Mouse (Mus musculus) liver, embryonic 14.5 days (tissue): Measurements from ENCODE around the gene Trio. TPM values are rescaled to one million over a fixed set of nuclear protein-coding genes. Genes with fewer than 3 reads are reported as not detected.
A peak's percentile ranks its signal among the peaks of the same experiment; 100 is the strongest.

Experiments
- ATAC-seq: fragments of 200-750 bp; cut with Nextera tagmentation; 2 replicates; pipeline ENCODE4 v1.8.0; 2017; ENCODE audit warnings: moderate number of reproducible peaks, mild to moderate bottlenecking, moderate library complexity; ENCODE audit not compliant: insufficient read depth
- DNase-seq, 3 experiments: peaks; one replicate each; pipeline ENCODE4 v3.0.0-alpha.2; 2012 to 2013; ENCODE audit warnings: low read depth in 3 of 3, low spot score in 3 of 3
- H3K27ac ChIP-seq: fragments of 300-500 bp; sonication (generic); 2 replicates; pipeline ENCODE4 v1.5.1; 2014; ENCODE audit warnings: moderate library complexity, mild to moderate bottlenecking, control low read depth, inconsistent platforms
- H3K27me3 ChIP-seq: fragments of 300-500 bp; sonication (generic); 2 replicates; pipeline ENCODE4 v1.6.1; 2014; ENCODE audit warnings: mild to moderate bottlenecking, low read length, moderate library complexity; ENCODE audit not compliant: control insufficient read depth, insufficient read depth
- H3K36me3 ChIP-seq: fragments of 300-500 bp; sonication (generic); replicated peaks from 2 replicates; pipeline ENCODE4 v1.6.1; 2014; ENCODE audit warnings: low read depth; ENCODE audit not compliant: control insufficient read depth, insufficient read depth
- H3K4me1 ChIP-seq, 2 experiments: fragments of 200-500 bp in 1 of 2; fragments of 300-500 bp in 1 of 2; sonication (generic) in 1 of 2; replicated peaks; 2 replicates each; pipeline ENCODE4 v1.6.1; 2012 to 2014; ENCODE audit warnings: antibody characterized with exemption in 1 of 2, inconsistent platforms in 1 of 2, low read length in 1 of 2; ENCODE audit not compliant: control insufficient read depth in 2 of 2, insufficient read depth in 2 of 2
- H3K4me2 ChIP-seq: fragments of 300-500 bp; sonication (generic); 2 replicates; pipeline ENCODE4 v1.6.1; 2014; ENCODE audit warnings: low read depth, mild to moderate bottlenecking, control low read depth, moderate library complexity
- H3K4me3 ChIP-seq, 2 experiments: fragments of 200-500 bp in 1 of 2; fragments of 300-500 bp in 1 of 2; sonication (generic) in 1 of 2; 2 replicates each; pipeline ENCODE4 v1.5.1; 2012 to 2014; ENCODE audit warnings: low read depth in 2 of 2, low read length in 2 of 2, mild to moderate bottlenecking in 2 of 2, control low read depth in 1 of 2, inconsistent platforms in 1 of 2, moderate library complexity in 1 of 2; ENCODE audit not compliant: insufficient read depth in 1 of 2
- H3K9ac ChIP-seq: fragments of 300-500 bp; sonication (generic); replicated peaks from 2 replicates; pipeline ENCODE4 v1.6.1; 2014; ENCODE audit warnings: mild to moderate bottlenecking, control low read depth, moderate library complexity
- H3K9me3 ChIP-seq: fragments of 300-500 bp; sonication (generic); 2 replicates; pipeline ENCODE4 v1.6.1; 2016; ENCODE audit warnings: low read length, mixed read lengths; ENCODE audit not compliant: control insufficient read depth
- CTCF ChIP-seq: IDR thresholded peaks from 2 replicates; pipeline ENCODE4 v1.5.1; 2016; ENCODE audit warnings: antibody characterized with exemption, low read depth, control low read depth
- EP300 ChIP-seq: IDR thresholded peaks from 2 replicates; pipeline ENCODE4 v1.6.1; 2016; ENCODE audit warnings: antibody characterized with exemption, low read depth
- WGBS: fragments of 180-500 bp; shearing (Covaris S2); extraction: QIAGEN DNeasy Blood & Tissue Kit; methylation state at CpG from one replicate; pipeline ENCODE4 v1.1.7; 2014; ENCODE audit not compliant: insufficient replicate concordance; 5-methylcytosine and 5-hydroxymethylcytosine counted together
- polyA plus RNA-seq, 2 experiments: library from polyadenylated mRNA; depleted of rRNA in 1 of 2; stranded (reverse) in 1 of 2; unstranded in 1 of 2; fragments of >200 nt; fragmentation: Nextera tagmentation in 1 of 2; extraction: Ambion mirVana in 1 of 2; gene quantifications; 2 replicates each; pipeline versions ENCODE4 v1.2.1 to v1.2.3; 2012 to 2014

The Trio gene
- polyA plus RNA-seq, 2 experiments, result 2.6 to 6.0 TPM

GRCm38 (mm10) chr15:27715331-27715730 is 310.3 kb downstream of the Trio start:
- no peak for ATAC-seq
- Histone ChIP-seq H3K4me3 (no peak overlapping the region), H3K27me3 (no peaks in the 10 kb centered on the region), H3K4me2 (no peak overlapping the region), H3K36me3 (no peaks in the 10 kb centered on the region), H3K9ac (no peak overlapping the region), H3K4me1 (no peaks in the 10 kb centered on the region; a peak in 1 of 4 replicates), H3K27ac (no peak overlapping the region), H3K9me3 (no peaks in the 10 kb centered on the region)
- 13% methylated on average over 3 of the region's 3 CpGs for WGBS
- no peak for DNase-seq
- TF ChIP-seq EP300 (no peak), CTCF (peak; percentile 50)

DNA sequence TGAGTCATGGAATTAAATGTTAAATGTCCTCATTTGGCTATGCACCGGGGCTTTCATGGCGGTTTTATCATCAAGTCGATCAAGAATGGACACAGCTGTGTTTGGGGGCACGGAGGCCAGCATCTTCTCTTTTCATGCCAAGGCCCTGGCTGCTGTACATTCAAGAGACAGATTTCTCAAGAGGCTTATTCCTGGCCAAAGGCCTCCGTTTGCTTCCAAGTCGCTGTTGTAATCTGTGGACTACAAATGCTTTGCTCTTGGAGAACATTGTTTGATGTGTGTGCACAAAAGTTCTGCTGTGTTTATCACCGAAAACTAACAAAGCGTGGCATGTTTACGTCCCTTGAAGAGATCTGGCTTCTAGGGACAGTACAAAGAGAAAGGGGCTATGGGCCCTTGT is 314.9 kb downstream of the Trio start:
- Histone ChIP-seq H3K4me3 (no peak overlapping the region), H3K27me3 (no peaks in the 10 kb centered on the region), H3K36me3 (no peaks in the 10 kb centered on the region), H3K4me2 (no peak overlapping the region), H3K9ac (no peak overlapping the region), H3K9me3 (no peaks in the 10 kb centered on the region), H3K4me1 (no peaks in the 10 kb centered on the region; a peak in 1 of 4 replicates), H3K27ac (no peak overlapping the region)
- ATAC-seq (no peak), DNase-seq (no peak)
- whole genome bisulfite sequencing, result 62% methylated on average over 9 of the region's 9 CpGs
- TF ChIP-seq EP300, result no peak
- no peak for TF ChIP-seq CTCF

DNA sequence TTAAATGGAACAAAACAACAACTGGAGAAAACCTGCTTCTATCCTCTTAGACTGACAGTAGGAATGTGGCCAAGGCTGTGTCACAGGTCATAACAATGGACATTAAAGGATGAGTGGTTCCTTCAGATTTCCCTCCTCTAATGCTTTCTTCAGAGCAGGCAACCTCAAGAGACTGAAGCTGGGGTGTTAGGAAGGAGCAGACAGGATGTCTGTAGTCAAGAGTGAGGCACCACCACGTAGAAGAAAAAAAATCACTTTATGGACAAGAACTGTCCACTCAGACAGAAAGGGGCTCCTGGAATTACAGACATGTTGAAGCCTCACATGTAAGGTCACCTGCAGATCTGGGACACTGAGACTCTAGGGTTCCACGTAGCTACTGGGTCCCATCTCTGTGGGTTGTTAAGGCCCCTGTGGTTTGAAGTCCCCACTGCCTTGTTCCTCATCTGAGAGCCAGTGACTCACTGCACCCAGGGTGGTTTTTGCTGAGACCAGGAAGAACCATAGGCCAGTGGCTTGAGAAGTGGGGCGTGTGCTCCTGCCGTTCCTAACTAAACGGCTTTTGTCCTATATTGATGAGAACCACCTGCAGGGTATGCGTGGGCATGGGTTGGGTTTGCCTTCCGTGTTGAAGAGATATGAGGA is 316.6 kb downstream of the Trio start:
- H3K9me3 ChIP-seq, result no peaks in the 10 kb centered on the region
- H3K27me3 ChIP-seq, result no peaks in the 10 kb centered on the region
- ATAC-seq (no peak), DNase-seq (no peak)
- no peaks in the 10 kb centered on the region for H3K36me3 ChIP-seq
- no peaks in the 10 kb centered on the region; a peak in 1 of 4 replicates for H3K4me1 ChIP-seq
- TF ChIP-seq EP300 (no peak), CTCF (no peak)
- H3K27ac ChIP-seq, result no peak overlapping the region
- no peak overlapping the region for H3K9ac ChIP-seq
- 32% methylated on average over 7 of the region's 7 CpGs for WGBS
- H3K4me2 ChIP-seq, result no peak overlapping the region
- no peak overlapping the region for H3K4me3 ChIP-seq

- H3K4me1 ChIP-seq, result no peaks in the 10 kb centered on the region; a peak in 1 of 4 replicates
- no peak overlapping the region for H3K4me3 ChIP-seq
- H3K27me3 ChIP-seq, result no peaks in the 10 kb centered on the region
- TF ChIP-seq EP300 (no peak), CTCF (no peak)
- no peaks in the 10 kb centered on the region for H3K9me3 ChIP-seq
- no peak overlapping the region for H3K4me2 ChIP-seq
- no peaks in the 10 kb centered on the region for H3K36me3 ChIP-seq
- no peak overlapping the region for H3K27ac ChIP-seq
- DNase-seq (no peak), ATAC-seq (no peak)
- WGBS, result 12% methylated on average over 3 of the region's 3 CpGs
- H3K9ac ChIP-seq, result no peak overlapping the region
These were observed 317.1 kb downstream of the Trio start for GRCm38 (mm10) chr15:27708499-27708898.

DNA sequence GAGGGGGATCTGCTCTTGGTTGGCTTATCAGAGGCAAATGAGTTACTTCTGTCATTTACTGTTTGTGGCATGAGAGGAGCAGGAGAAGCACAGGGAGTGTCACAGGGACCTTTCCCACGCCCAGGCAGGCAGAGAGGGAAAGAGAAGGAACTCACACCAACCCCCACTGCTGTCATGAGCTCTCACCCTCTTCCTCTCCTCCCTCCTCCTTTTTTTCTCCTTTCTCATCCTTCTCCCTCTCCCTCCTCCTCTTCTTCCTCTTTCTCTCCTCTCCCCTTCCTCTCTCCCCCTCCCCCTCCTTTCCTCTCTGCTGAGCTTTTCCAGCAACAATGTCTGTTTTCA is 322.7 kb downstream of the Trio start:
- WGBS, result 0% methylated on average over 1 of the region's 1 CpGs
- Histone ChIP-seq H3K4me2 (no peak overlapping the region), H3K4me3 (no peak overlapping the region), H3K27ac (no peak overlapping the region), H3K4me1 (peaks cover 0 to 6% of the 10 kb centered on the region in 2 experiments; a peak in 2 of 4 replicates), H3K27me3 (no peaks in the 10 kb centered on the region), H3K9ac (no peak overlapping the region), H3K9me3 (no peaks in the 10 kb centered on the region), H3K36me3 (no peaks in the 10 kb centered on the region)
- TF ChIP-seq CTCF (no peak), EP300 (no peak)
- peak; percentile 18; the same call in 1 of the 2 replicates for ATAC-seq
- DNase-seq, result no peak
